Mouse (Mus musculus) ES-E14 (cell line): Measurements from ENCODE around the gene Prkag1. TPM values are rescaled to one million over a fixed set of nuclear protein-coding genes. Genes with fewer than 3 reads are reported as not detected.

Experiments
- DNase-seq: peaks from one replicate; pipeline ENCODE4 v3.0.0-alpha.2; 2013; ENCODE audit warnings: low read depth, low spot score
- H3K27ac ChIP-seq: 2 replicates; pipeline ENCODE4 v1.5.1; 2012; ENCODE audit warnings: low read depth, mild to moderate bottlenecking, low read length, moderate library complexity, mixed read lengths; ENCODE audit not compliant: poor library complexity, insufficient read depth, severe bottlenecking
- H3K36me3 ChIP-seq: 2 replicates; pipeline ENCODE4 v1.6.1; 2012; ENCODE audit warnings: mild to moderate bottlenecking, low read length, moderate library complexity, mixed read lengths; ENCODE audit not compliant: control insufficient read depth, poor library complexity, insufficient read depth, severe bottlenecking
- H3K4me1 ChIP-seq, 2 experiments: fragments of 150-350 bp in 1 of 2; sonication (generic) in 1 of 2; 2 replicates each; pipeline ENCODE4 v1.6.1; 2012; ENCODE audit warnings: low read length in 2 of 2, mild to moderate bottlenecking in 1 of 2, mixed read lengths in 1 of 2; ENCODE audit not compliant: control insufficient read depth in 2 of 2, insufficient read depth in 2 of 2, poor library complexity in 1 of 2
- H3K4me3 ChIP-seq, 2 experiments: fragments of 150-350 bp in 1 of 2; sonication (generic) in 1 of 2; 2 replicates each; pipeline ENCODE4 v1.5.1; 2012; ENCODE audit warnings: low read length in 2 of 2, low read depth in 1 of 2, mild to moderate bottlenecking in 1 of 2, mixed read lengths in 1 of 2; ENCODE audit not compliant: insufficient read depth in 1 of 2, poor library complexity in 1 of 2, severe bottlenecking in 1 of 2
- H3K9ac ChIP-seq: 2 replicates; pipeline ENCODE4 v1.6.1; 2012; ENCODE audit warnings: low read depth, mild to moderate bottlenecking, low read length, mixed read lengths; ENCODE audit not compliant: poor library complexity, insufficient read depth, severe bottlenecking
- H3K9me3 ChIP-seq: fragments of 150-350 bp; sonication (generic); 2 replicates; pipeline ENCODE4 v1.6.1; 2012; ENCODE audit warnings: low read depth, mild to moderate bottlenecking, low read length; ENCODE audit not compliant: control insufficient read depth, insufficient read depth
- CHD2 ChIP-seq: IDR thresholded peaks from 2 replicates; pipeline ENCODE4 v1.6.1; 2014; ENCODE audit warnings: mild to moderate bottlenecking, low read depth, low read length, inconsistent platforms
- HCFC1 ChIP-seq: IDR thresholded peaks from 2 replicates; pipeline ENCODE4 v1.6.1; 2012; ENCODE audit warnings: low read length, inconsistent platforms, borderline replicate concordance; ENCODE audit not compliant: insufficient read depth
- MAFK ChIP-seq: IDR thresholded peaks from 2 replicates; pipeline ENCODE4 v1.6.1; 2014; ENCODE audit warnings: mild to moderate bottlenecking, low read depth, low read length, inconsistent platforms; ENCODE audit not compliant: insufficient read depth
- ZC3H11A ChIP-seq: IDR thresholded peaks from 2 replicates; pipeline ENCODE4 v1.6.1; 2012; ENCODE audit warnings: low read depth, mild to moderate bottlenecking, inconsistent platforms, low read length, borderline replicate concordance
- ZNF384 ChIP-seq: IDR thresholded peaks from 2 replicates; pipeline ENCODE4 v1.6.1; 2012; ENCODE audit warnings: low read depth, low read length, inconsistent platforms
- in situ Hi-C, 2 experiments: fragments of 600-800 bp; cut with MboI; formaldehyde crosslinking; loops; one replicate each; pipeline ENCODE4 v1.15.1; 2025; ENCODE audit warnings: low sequenced_read_pairs in 2 of 2, inconsistent platforms in 1 of 2; ENCODE audit not compliant: unreplicated experiment in 2 of 2
- total RNA-seq: library from RNA; depleted of rRNA; stranded (reverse); fragments of 300-350 nt; gene quantifications from 2 replicates; pipeline ENCODE4 v1.2.3, GENCODE M21; 2012

Gene Prkag1
- total RNA-seq, 1 experiment = 54.7 TPM

DNA sequence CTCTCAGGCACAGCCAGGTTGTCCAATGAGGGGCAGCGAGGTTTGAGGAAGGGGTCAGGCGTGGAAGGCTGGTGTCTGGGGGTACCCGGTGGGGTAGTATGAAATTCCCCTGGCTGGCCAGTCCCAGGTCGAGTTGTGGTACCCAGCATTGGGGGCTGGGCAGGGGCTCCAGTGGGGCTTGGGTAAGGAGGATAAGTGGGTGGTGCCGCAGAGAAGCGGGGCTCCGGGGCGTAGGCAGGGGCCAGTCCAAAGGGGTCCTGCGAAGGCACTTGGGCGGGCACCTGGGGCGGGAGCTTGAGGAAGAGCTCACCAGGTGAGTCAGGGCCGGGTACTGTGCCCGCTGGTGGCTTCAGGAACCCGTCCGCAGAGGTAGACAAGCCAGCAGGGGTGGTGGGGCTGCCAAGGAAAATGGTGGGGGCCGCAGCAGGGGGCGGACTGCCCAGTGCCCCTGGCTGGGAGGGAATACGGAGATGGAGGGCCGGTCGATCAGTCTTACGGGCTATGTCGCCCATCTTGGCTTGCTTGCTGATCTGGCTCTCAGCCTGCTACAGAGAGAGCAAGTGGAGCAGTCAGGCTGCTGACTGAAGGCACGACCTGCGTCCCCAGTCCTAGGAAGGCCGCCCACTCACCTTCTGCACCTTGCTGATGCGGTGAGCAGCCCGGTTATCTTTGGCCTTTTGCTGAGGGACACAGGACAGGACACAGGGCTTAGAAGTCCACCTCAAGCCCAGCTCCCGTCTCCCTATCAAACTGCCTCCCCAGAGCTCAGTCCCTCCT lies 22.0 kb upstream of the Prkag1 start:
- no peak for TF ChIP-seq HCFC1
- no peak for TF ChIP-seq CHD2
- TF ChIP-seq MAFK = no peak
- in situ Hi-C loops = no loop called here
- Histone ChIP-seq H3K9ac (no peak overlapping the region), H3K27ac (no peak overlapping the region), H3K4me3 (no peak overlapping the region), H3K4me1 (no peaks in the 10 kb centered on the region; a peak in 1 of 4 replicates), H3K36me3 (peaks cover 96% of the 10 kb centered on the region), H3K9me3 (no peaks in the 10 kb centered on the region)
- DNase-seq = no peak

DNA sequence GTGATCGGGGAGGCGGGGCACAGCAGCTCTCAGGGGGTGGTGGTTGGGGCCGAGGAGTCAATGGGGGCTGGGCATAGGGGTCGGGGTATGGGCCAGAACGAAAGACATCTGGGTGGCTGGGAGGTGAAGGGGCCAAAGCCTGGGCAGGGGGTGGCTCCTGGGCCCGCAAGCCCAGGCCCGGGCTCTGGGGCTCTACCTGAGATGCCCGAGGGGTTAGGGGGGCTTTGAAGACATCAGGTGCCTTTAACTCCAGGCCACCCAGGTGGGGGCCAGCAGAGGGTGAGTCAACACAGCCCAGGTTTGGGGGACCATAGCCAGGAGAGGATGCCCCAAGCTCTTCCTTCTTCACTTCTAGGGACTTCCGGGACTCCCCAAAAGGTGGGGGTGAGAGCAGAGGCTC lies 21.4 kb upstream of the Prkag1 start:
- in situ Hi-C loops = no loop called here
- no peak overlapping the region for H3K27ac ChIP-seq

DNA sequence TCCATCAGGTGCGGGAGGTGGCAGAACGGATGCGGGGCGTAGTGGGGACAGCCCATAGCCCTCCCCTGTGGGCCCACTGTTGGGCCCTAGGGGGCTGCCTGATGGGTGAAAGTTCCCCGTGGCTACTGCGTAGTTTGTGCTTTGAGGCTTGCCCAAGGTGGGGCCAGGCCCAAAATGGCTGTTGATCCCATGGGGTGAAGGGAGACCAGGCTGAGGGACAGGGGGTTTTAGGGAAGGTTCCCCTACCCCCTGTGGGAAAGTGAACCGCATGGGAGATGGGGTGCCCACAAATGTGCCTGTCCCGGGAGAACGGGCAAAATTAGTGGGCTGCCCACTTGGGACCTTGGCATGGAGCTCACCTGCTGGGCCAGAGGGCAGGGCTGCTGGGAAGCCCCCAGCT lies 20.8 kb upstream of the Prkag1 start:
- in situ Hi-C loops = no loop called here
- Histone ChIP-seq H3K27ac (no peak overlapping the region), H3K9ac (no peak overlapping the region)

More for the DNA sequence above, 21.4 kb upstream of the Prkag1 start:
- Histone ChIP-seq H3K4me1 (no peaks in the 10 kb centered on the region; a peak in 1 of 4 replicates), H3K9ac (no peak overlapping the region), H3K36me3 (peaks cover 92% of the 10 kb centered on the region), H3K9me3 (no peaks in the 10 kb centered on the region), H3K4me3 (no peak overlapping the region)
- TF ChIP-seq ZNF384 = no peak
- no peak for TF ChIP-seq MAFK
- no peak for TF ChIP-seq ZC3H11A
- no peak for TF ChIP-seq CHD2
- TF ChIP-seq HCFC1 = no peak
- no peak for DNase-seq

DNA sequence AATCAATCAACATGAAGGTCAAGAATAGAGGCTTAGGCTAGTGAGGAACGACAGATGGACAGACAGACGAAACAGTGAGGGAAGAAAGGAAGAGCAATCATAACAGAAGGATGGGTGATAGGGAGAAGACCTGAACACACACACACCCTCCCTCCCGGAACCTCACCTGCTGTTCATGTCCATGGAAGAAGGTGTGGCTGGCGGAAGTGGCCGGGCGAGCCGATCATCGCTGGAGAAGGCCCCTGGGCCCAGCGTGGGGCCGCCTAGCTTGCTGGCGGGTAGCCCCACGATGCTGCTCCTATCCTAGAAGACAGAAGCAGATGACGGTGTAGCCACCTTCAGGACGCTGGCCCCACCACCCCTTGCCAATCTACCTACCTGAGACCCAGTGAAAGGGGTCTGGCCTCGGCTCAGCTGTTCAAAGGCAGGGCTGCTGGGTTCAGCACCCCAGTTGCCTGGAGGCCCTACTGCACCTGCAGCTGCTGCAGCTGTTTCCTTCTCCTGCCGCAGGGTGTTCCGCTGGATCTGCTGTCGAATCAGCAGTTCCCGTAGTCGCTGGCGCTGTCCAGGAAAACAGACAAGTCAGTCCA lies 20.0 kb upstream of the Prkag1 start:
- no peak for DNase-seq
- Histone ChIP-seq H3K9me3 (no peaks in the 10 kb centered on the region), H3K4me3 (no peak overlapping the region), H3K27ac (no peak overlapping the region), H3K36me3 (peaks cover 93% of the 10 kb centered on the region), H3K4me1 (no peaks in the 10 kb centered on the region; a peak in 1 of 4 replicates), H3K9ac (no peak overlapping the region)
- in situ Hi-C loops = no loop called here
- TF ChIP-seq MAFK (no peak), CHD2 (no peak), ZC3H11A (no peak), ZNF384 (no peak), HCFC1 (no peak)

More for the DNA sequence above, 20.8 kb upstream of the Prkag1 start:
- Histone ChIP-seq H3K4me3 (no peak overlapping the region), H3K4me1 (no peaks in the 10 kb centered on the region; a peak in 1 of 4 replicates), H3K36me3 (peaks cover 92% of the 10 kb centered on the region), H3K9me3 (no peaks in the 10 kb centered on the region)
- no peak for DNase-seq
- TF ChIP-seq HCFC1 (no peak), MAFK (no peak), CHD2 (no peak), ZNF384 (no peak)

DNA sequence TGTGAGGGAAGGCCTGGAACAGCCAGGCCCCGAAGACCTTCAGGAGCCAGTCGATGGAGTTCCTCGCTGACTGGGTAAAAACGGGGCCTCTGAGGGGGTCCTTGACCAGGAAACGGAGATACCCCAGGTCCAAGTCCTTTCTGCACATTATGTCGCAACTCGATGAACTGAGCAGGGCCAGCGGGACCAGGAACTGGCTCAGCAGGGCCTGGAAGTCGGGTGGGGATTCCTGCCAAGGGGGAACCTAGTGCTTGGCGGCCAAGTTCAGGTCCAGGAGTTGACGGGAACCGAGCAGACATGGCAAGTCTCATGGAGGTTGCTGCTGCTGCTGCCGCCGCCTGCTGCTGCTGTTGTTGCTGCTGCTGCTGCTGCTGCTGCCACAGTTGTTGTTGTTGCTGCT lies 19.3 kb upstream of the Prkag1 start:
- H3K27ac ChIP-seq = no peak overlapping the region
- DNase-seq = no peak
- in situ Hi-C loops = no loop called here
- H3K9me3 ChIP-seq = no peaks in the 10 kb centered on the region
- no peak for TF ChIP-seq ZNF384
- no peak for TF ChIP-seq MAFK
- no peak for TF ChIP-seq ZC3H11A
- no peak for TF ChIP-seq HCFC1
- TF ChIP-seq CHD2 = no peak
- H3K9ac ChIP-seq = no peak overlapping the region
- H3K4me3 ChIP-seq = no peak overlapping the region
- peaks cover 93% of the 10 kb centered on the region for H3K36me3 ChIP-seq
- H3K4me1 ChIP-seq = no peaks in the 10 kb centered on the region; a peak in 1 of 4 replicates
